Mouse (Mus musculus): ENCODE measurements around the gene Stim1. TPM values are rescaled to one million over a fixed set of nuclear protein-coding genes. Genes with fewer than 3 reads are reported as not detected.
A peak's percentile ranks its signal among the peaks of the same experiment; 100 is the strongest.

The Stim1 gene
- total RNA-seq, 1 experiment, result 22.4 TPM

DNA sequence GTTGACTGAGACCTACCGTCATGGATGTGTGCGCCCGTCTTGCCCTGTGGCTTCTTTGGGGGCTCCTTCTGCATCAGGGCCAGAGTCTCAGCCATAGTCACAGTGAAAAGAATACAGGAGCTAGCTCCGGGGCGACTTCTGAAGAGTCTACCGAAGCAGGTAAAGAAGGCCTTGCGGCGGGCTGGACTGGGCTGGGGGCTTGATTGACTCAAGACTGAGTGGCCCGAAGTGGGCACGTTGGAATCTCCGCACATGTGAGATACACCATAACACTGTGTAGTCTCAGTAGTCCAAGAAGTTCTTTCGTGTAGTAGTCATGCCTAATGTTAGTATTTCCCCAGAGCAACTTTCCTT lies 766 bp downstream of the Stim1 start:
- H3K4me3 ChIP-seq (ENCODE audit: insufficient read depth in 1 of 2, low read depth in 1 of 2, low read length in 2 of 2, poor library complexity in 1 of 2, severe bottlenecking in 1 of 2), result peak overlapping the region; percentile 71 to 86
- in situ Hi-C loops (cut with MboI; ENCODE audit: low sequenced_read_pairs in 2 of 2, unreplicated experiment in 2 of 2), result no loop called here

GRCm38 (mm10) chr7:102272422-102272948 lies 4.9 kb downstream of the Stim1 start:
- Histone ChIP-seq H3K9ac (ENCODE audit: insufficient read depth, low read depth, low read length, poor library complexity, severe bottlenecking) (no peak overlapping the region), H3K4me1 (ENCODE audit: control insufficient read depth in 2 of 2, insufficient read depth in 2 of 2, low read length in 2 of 2, poor library complexity in 1 of 2) (peaks cover 2 to 4% of the 10 kb centered on the region in 2 experiments; a peak in 2 of 4 replicates), H3K36me3 (ENCODE audit: control insufficient read depth, insufficient read depth, low read length, poor library complexity, severe bottlenecking) (no peaks in the 10 kb centered on the region), H3K9me3 (ENCODE audit: control insufficient read depth, insufficient read depth, low read depth, low read length) (no peaks in the 10 kb centered on the region), H3K27ac (ENCODE audit: insufficient read depth, low read depth, low read length, poor library complexity, severe bottlenecking) (no peak overlapping the region), H3K4me3 (ENCODE audit: insufficient read depth in 1 of 2, low read depth in 1 of 2, low read length in 2 of 2, poor library complexity in 1 of 2, severe bottlenecking in 1 of 2) (no peak overlapping the region)
- in situ Hi-C loops (cut with MboI; ENCODE audit: low sequenced_read_pairs in 2 of 2, unreplicated experiment in 2 of 2), result no loop called here
- TF ChIP-seq HCFC1 (IDR thresholded peaks at IDR 0.05; ENCODE audit: borderline replicate concordance, insufficient read depth, low read length) (no peak), ZNF384 (IDR thresholded peaks at IDR 0.05; ENCODE audit: low read depth, low read length) (no peak), MAFK (IDR thresholded peaks at IDR 0.05; ENCODE audit: insufficient read depth, low read depth, low read length) (no peak), CHD2 (IDR thresholded peaks at IDR 0.05; ENCODE audit: low read depth, low read length) (no peak), ZC3H11A (IDR thresholded peaks at IDR 0.05; ENCODE audit: borderline replicate concordance, low read depth, low read length) (no peak)
- no peak for DNase-seq (ENCODE audit: low read depth, low spot score)

More for the DNA sequence above, 766 bp downstream of the Stim1 start:
- Histone ChIP-seq H3K9me3 (ENCODE audit: control insufficient read depth, insufficient read depth, low read depth, low read length) (no peaks in the 10 kb centered on the region), H3K9ac (ENCODE audit: insufficient read depth, low read depth, low read length, poor library complexity, severe bottlenecking) (peak overlapping the region; percentile 64), H3K36me3 (ENCODE audit: control insufficient read depth, insufficient read depth, low read length, poor library complexity, severe bottlenecking) (no peaks in the 10 kb centered on the region), H3K27ac (ENCODE audit: insufficient read depth, low read depth, low read length, poor library complexity, severe bottlenecking) (no peak overlapping the region), H3K4me1 (ENCODE audit: control insufficient read depth in 2 of 2, insufficient read depth in 2 of 2, low read length in 2 of 2, poor library complexity in 1 of 2) (peaks cover 2 to 4% of the 10 kb centered on the region in 2 experiments; a peak in 2 of 4 replicates)
- TF ChIP-seq HCFC1 (IDR thresholded peaks at IDR 0.05; ENCODE audit: borderline replicate concordance, insufficient read depth, low read length) (no peak), ZNF384 (IDR thresholded peaks at IDR 0.05; ENCODE audit: low read depth, low read length) (no peak), MAFK (IDR thresholded peaks at IDR 0.05; ENCODE audit: insufficient read depth, low read depth, low read length) (no peak), CHD2 (IDR thresholded peaks at IDR 0.05; ENCODE audit: low read depth, low read length) (no peak), ZC3H11A (IDR thresholded peaks at IDR 0.05; ENCODE audit: borderline replicate concordance, low read depth, low read length) (no peak)
- peak; percentile 25 for DNase-seq (ENCODE audit: low read depth, low spot score)

- H3K27ac ChIP-seq (ENCODE audit: insufficient read depth, low read depth, low read length, poor library complexity, severe bottlenecking), result no peak overlapping the region
- DNase-seq (ENCODE audit: low read depth, low spot score), result no peak
- H3K9me3 ChIP-seq (ENCODE audit: control insufficient read depth, insufficient read depth, low read depth, low read length), result no peaks in the 10 kb centered on the region
- no peak overlapping the region for H3K9ac ChIP-seq (ENCODE audit: insufficient read depth, low read depth, low read length, poor library complexity, severe bottlenecking)
- H3K4me1 ChIP-seq (ENCODE audit: control insufficient read depth in 2 of 2, insufficient read depth in 2 of 2, low read length in 2 of 2, poor library complexity in 1 of 2), result no peaks in the 10 kb centered on the region
- no peaks in the 10 kb centered on the region for H3K36me3 ChIP-seq (ENCODE audit: control insufficient read depth, insufficient read depth, low read length, poor library complexity, severe bottlenecking)
- TF ChIP-seq HCFC1 (IDR thresholded peaks at IDR 0.05; ENCODE audit: borderline replicate concordance, insufficient read depth, low read length) (no peak), MAFK (IDR thresholded peaks at IDR 0.05; ENCODE audit: insufficient read depth, low read depth, low read length) (no peak), ZC3H11A (IDR thresholded peaks at IDR 0.05; ENCODE audit: borderline replicate concordance, low read depth, low read length) (no peak), ZNF384 (IDR thresholded peaks at IDR 0.05; ENCODE audit: low read depth, low read length) (no peak), CHD2 (IDR thresholded peaks at IDR 0.05; ENCODE audit: low read depth, low read length) (no peak)
- in situ Hi-C loops (cut with MboI; ENCODE audit: low sequenced_read_pairs in 2 of 2, unreplicated experiment in 2 of 2), result no loop called here
- H3K4me3 ChIP-seq (ENCODE audit: insufficient read depth in 1 of 2, low read depth in 1 of 2, low read length in 2 of 2, poor library complexity in 1 of 2, severe bottlenecking in 1 of 2), result no peak overlapping the region
Measured at GRCm38 (mm10) chr7:102281403-102281802, 13.8 kb downstream of the Stim1 start.

DNA sequence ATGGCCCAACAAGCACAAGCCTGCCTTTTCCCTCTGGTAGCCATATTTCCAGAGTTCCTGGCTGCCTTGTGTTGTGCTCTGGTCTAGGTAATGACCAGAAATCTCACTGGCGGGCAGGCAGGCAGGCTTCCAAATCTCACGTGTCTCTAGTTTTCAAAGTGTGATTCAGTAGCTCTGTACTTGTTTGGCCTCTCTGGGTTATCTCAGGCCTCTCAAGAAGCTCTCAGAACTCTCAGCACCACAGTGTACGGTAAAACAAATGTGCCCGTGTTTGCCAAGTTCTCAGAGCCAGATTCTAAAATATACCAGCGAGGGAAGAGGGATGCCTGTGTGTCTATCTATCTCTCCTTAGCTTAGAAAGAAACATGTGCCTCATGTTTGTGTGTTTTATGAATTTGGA lies 14.7 kb downstream of the Stim1 start:
- TF ChIP-seq MAFK (IDR thresholded peaks at IDR 0.05; ENCODE audit: insufficient read depth, low read depth, low read length) (no peak), CHD2 (IDR thresholded peaks at IDR 0.05; ENCODE audit: low read depth, low read length) (no peak), HCFC1 (IDR thresholded peaks at IDR 0.05; ENCODE audit: borderline replicate concordance, insufficient read depth, low read length) (no peak), ZC3H11A (IDR thresholded peaks at IDR 0.05; ENCODE audit: borderline replicate concordance, low read depth, low read length) (no peak), ZNF384 (IDR thresholded peaks at IDR 0.05; ENCODE audit: low read depth, low read length) (no peak)
- in situ Hi-C loops (cut with MboI; ENCODE audit: low sequenced_read_pairs in 2 of 2, unreplicated experiment in 2 of 2), result no loop called here
- DNase-seq (ENCODE audit: low read depth, low spot score), result no peak
- no peak overlapping the region for H3K9ac ChIP-seq (ENCODE audit: insufficient read depth, low read depth, low read length, poor library complexity, severe bottlenecking)
- no peaks in the 10 kb centered on the region for H3K9me3 ChIP-seq (ENCODE audit: control insufficient read depth, insufficient read depth, low read depth, low read length)
- no peak overlapping the region for H3K4me3 ChIP-seq (ENCODE audit: insufficient read depth in 1 of 2, low read depth in 1 of 2, low read length in 2 of 2, poor library complexity in 1 of 2, severe bottlenecking in 1 of 2)
- H3K27ac ChIP-seq (ENCODE audit: insufficient read depth, low read depth, low read length, poor library complexity, severe bottlenecking), result no peak overlapping the region
- H3K4me1 ChIP-seq (ENCODE audit: control insufficient read depth in 2 of 2, insufficient read depth in 2 of 2, low read length in 2 of 2, poor library complexity in 1 of 2), result no peaks in the 10 kb centered on the region
- H3K36me3 ChIP-seq (ENCODE audit: control insufficient read depth, insufficient read depth, low read length, poor library complexity, severe bottlenecking), result no peaks in the 10 kb centered on the region

All from ES-E14 (cell line).